Mouse (Mus musculus) heart, adult 2 months (tissue): Measurements from ENCODE around the gene Plin1.

ENCODE experiments used
- CTCF ChIP-seq: fragments of 200-600 bp; IDR thresholded peaks from 2 replicates; pipeline ENCODE4 v1.8.1; 2022; ENCODE audit warnings: antibody characterized with exemption, mild to moderate bottlenecking, moderate library complexity
- EP300 ChIP-seq: fragments of 200-500 bp; IDR thresholded peaks from 2 replicates; pipeline ENCODE4 v1.6.1; 2011; ENCODE audit warnings: low read depth, low read length, control low read depth; ENCODE audit not compliant: insufficient read depth
- POLR2A ChIP-seq: fragments of 200-500 bp; IDR thresholded peaks from 2 replicates; pipeline ENCODE4 v1.6.1; 2011; ENCODE audit warnings: mild to moderate bottlenecking, low read depth, low read length, control low read depth; ENCODE audit not compliant: insufficient read depth

- TF ChIP-seq POLR2A (no peak), CTCF (no peak), EP300 (no peak)
Measured at GRCm38 (mm10) chr7:79761124-79761876, 28.6 kb upstream of the Plin1 start.
